22 mouse cellular contexts compared by ENCODE assay signal in genomic region chr13:57146708-57147107, GRCm38 (mm10).
DNase-seq lines count a peak whose midpoint lies in the region; ATAC-seq and TF ChIP-seq lines count a peak whose summit lies in the region.
"Had no signal": no experiment of that assay in that cellular context is flagged by ENCODE, and none has a peak within 500 bp of the region (broad histone marks: within the 10 kb centered on the region; RNA-seq: fewer than 3 reads in every experiment).

No protein-coding gene starts in this region.

- no peak overlapping the region for H3K4me3 ChIP-seq in forebrain, embryonic 10.5 days
- H3K4me3 ChIP-seq in forebrain, postnatal 0 days (ENCODE audit: low read depth, low read length): no peak overlapping the region
- no peak overlapping the region for H3K4me3 ChIP-seq in hindbrain, embryonic 16.5 days (ENCODE audit: low read length)
- no peak overlapping the region for H3K4me3 ChIP-seq in hindbrain, embryonic 14.5 days (replicated peaks; ENCODE audit: low read length)
- H3K4me3 ChIP-seq in stomach, embryonic 16.5 days (replicated peaks; ENCODE audit: low read length): no peak overlapping the region
- H3K4me3 ChIP-seq in stomach, postnatal 0 days (ENCODE audit: low read depth, low read length): no peak overlapping the region
- no peak overlapping the region for H3K4me3 ChIP-seq in limb, embryonic 15.5 days
- H3K4me3 ChIP-seq: embryonic facial prominence, embryonic 12.5 days; heart, adult 2 months; heart, embryonic 15.5 days; hindbrain, embryonic 10.5 days; intestine, embryonic 15.5 days had no signal

- H3K9ac ChIP-seq in forebrain, postnatal 0 days: no peak overlapping the region
- H3K9ac ChIP-seq in hindbrain, embryonic 16.5 days (ENCODE audit: low read depth, low read length): no peak overlapping the region
- H3K9ac ChIP-seq in hindbrain, embryonic 14.5 days: no peak overlapping the region
- no peak overlapping the region for H3K9ac ChIP-seq in stomach, embryonic 16.5 days (ENCODE audit: low read length)
- no peak overlapping the region for H3K9ac ChIP-seq in stomach, postnatal 0 days (ENCODE audit: low read length)
- H3K9ac ChIP-seq in limb, embryonic 15.5 days: no peak overlapping the region
- H3K9ac ChIP-seq: embryonic facial prominence, embryonic 12.5 days; heart, embryonic 15.5 days; intestine, embryonic 15.5 days had no signal

- peaks cover 24% of the 10 kb centered on the region for H3K4me1 ChIP-seq in forebrain, embryonic 10.5 days
- H3K4me1 ChIP-seq in forebrain, postnatal 0 days (ENCODE audit: insufficient read depth): no peaks in the 10 kb centered on the region
- H3K4me1 ChIP-seq in hindbrain, embryonic 16.5 days (ENCODE audit: control insufficient read depth, insufficient read depth, low read depth, low read length): peaks cover 12% of the 10 kb centered on the region; the same call in 1 of the 2 replicates
- H3K4me1 ChIP-seq in hindbrain, embryonic 14.5 days (replicated peaks; ENCODE audit: control insufficient read depth, insufficient read depth, low read length): peaks cover 13% of the 10 kb centered on the region; the same call in 1 of the 2 replicates
- peaks cover 7% of the 10 kb centered on the region; the same call in 1 of the 2 replicates for H3K4me1 ChIP-seq in stomach, embryonic 16.5 days (ENCODE audit: control insufficient read depth, insufficient read depth, low read length)
- H3K4me1 ChIP-seq in stomach, postnatal 0 days (replicated peaks; ENCODE audit: control insufficient read depth, insufficient read depth): no peaks in the 10 kb centered on the region
- H3K4me1 ChIP-seq in limb, embryonic 15.5 days: peaks cover 15% of the 10 kb centered on the region
- H3K4me1 ChIP-seq: embryonic facial prominence, embryonic 12.5 days; heart, embryonic 15.5 days; intestine, embryonic 15.5 days had no signal

- 0 out of 2 replicates have a peak overlapping the region, but pooled peaks have one; percentile 73 for H3K27ac ChIP-seq in forebrain, embryonic 10.5 days
- no peak overlapping the region for H3K27ac ChIP-seq in forebrain, postnatal 0 days (ENCODE audit: low read depth, low read length)
- peak overlapping the region; percentile 29; the same call in 1 of the 2 replicates for H3K27ac ChIP-seq in hindbrain, embryonic 16.5 days (ENCODE audit: low read depth, low read length)
- H3K27ac ChIP-seq in hindbrain, embryonic 14.5 days: no peak overlapping the region
- peak overlapping the region; percentile 29; the same call in 1 of the 2 replicates for H3K27ac ChIP-seq in stomach, embryonic 16.5 days (ENCODE audit: low read length)
- H3K27ac ChIP-seq in stomach, postnatal 0 days (replicated peaks): no peak overlapping the region
- no peak overlapping the region for H3K27ac ChIP-seq in limb, embryonic 15.5 days
- H3K27ac ChIP-seq: embryonic facial prominence, embryonic 12.5 days; heart, adult 2 months; heart, embryonic 15.5 days; hindbrain, embryonic 10.5 days; intestine, embryonic 15.5 days had no signal

- no peaks in the 10 kb centered on the region for H3K36me3 ChIP-seq in forebrain, embryonic 10.5 days (replicated peaks)
- no peaks in the 10 kb centered on the region for H3K36me3 ChIP-seq in forebrain, postnatal 0 days (ENCODE audit: insufficient read depth)
- no peaks in the 10 kb centered on the region for H3K36me3 ChIP-seq in hindbrain, embryonic 16.5 days (ENCODE audit: control insufficient read depth, insufficient read depth, low read length)
- H3K36me3 ChIP-seq in hindbrain, embryonic 14.5 days (replicated peaks; ENCODE audit: control insufficient read depth, insufficient read depth): no peaks in the 10 kb centered on the region
- H3K36me3 ChIP-seq in stomach, embryonic 16.5 days (ENCODE audit: control insufficient read depth, insufficient read depth, low read length): no peaks in the 10 kb centered on the region
- no peaks in the 10 kb centered on the region for H3K36me3 ChIP-seq in stomach, postnatal 0 days (ENCODE audit: control insufficient read depth, insufficient read depth, low read length)
- no peaks in the 10 kb centered on the region for H3K36me3 ChIP-seq in limb, embryonic 15.5 days
- H3K36me3 ChIP-seq: embryonic facial prominence, embryonic 12.5 days; heart, embryonic 15.5 days; hindbrain, embryonic 10.5 days; intestine, embryonic 15.5 days had no signal

- no peak for TF ChIP-seq EP300 in stomach, postnatal 0 days (optimal IDR thresholded peaks at IDR 0.05)

- no peak for DNase-seq in forebrain, embryonic 10.5 days (ENCODE audit: extremely low spot score, low spot score)
- DNase-seq in forebrain, postnatal 0 days: no peak
- no peak for DNase-seq in hindbrain, embryonic 14.5 days (ENCODE audit: low spot score)
- no peak for DNase-seq in stomach, postnatal 0 days (ENCODE audit: low spot score)
- no peak for DNase-seq in spleen, postnatal 4 days (ENCODE audit: low spot score in 2 of 2)
- DNase-seq: cerebellum, adult 18-20 months; embryo, embryonic 11 days; gastrocnemius, postnatal 10 days; heart, adult 2 months; heart, postnatal 14 days; kidney, adult 18-20 months had no signal

- WGBS in forebrain, embryonic 10.5 days: 36% methylated on average over 4 of the region's 4 CpGs
- 19% methylated on average over 4 of the region's 4 CpGs for WGBS in forebrain, postnatal 0 days
- 43% methylated on average over 4 of the region's 4 CpGs for WGBS in hindbrain, embryonic 16.5 days
- 36% methylated on average over 4 of the region's 4 CpGs for WGBS in hindbrain, embryonic 14.5 days
- 46% methylated on average over 4 of the region's 4 CpGs for WGBS in stomach, embryonic 16.5 days
- 49% methylated on average over 4 of the region's 4 CpGs for WGBS in stomach, postnatal 0 days
- WGBS in limb, embryonic 15.5 days: 35% methylated on average over 4 of the region's 4 CpGs

- H3K9me3 ChIP-seq in forebrain, embryonic 10.5 days: no peaks in the 10 kb centered on the region
- no peaks in the 10 kb centered on the region for H3K9me3 ChIP-seq in forebrain, postnatal 0 days (ENCODE audit: low read length)
- H3K9me3 ChIP-seq in hindbrain, embryonic 16.5 days (ENCODE audit: control insufficient read depth, low read length): no peaks in the 10 kb centered on the region
- no peaks in the 10 kb centered on the region for H3K9me3 ChIP-seq in hindbrain, embryonic 14.5 days (ENCODE audit: control insufficient read depth, low read length)
- H3K9me3 ChIP-seq in stomach, embryonic 16.5 days (replicated peaks; ENCODE audit: control insufficient read depth, low read length): no peaks in the 10 kb centered on the region
- no peaks in the 10 kb centered on the region for H3K9me3 ChIP-seq in stomach, postnatal 0 days (ENCODE audit: control insufficient read depth, low read length)
- no peaks in the 10 kb centered on the region for H3K9me3 ChIP-seq in limb, embryonic 15.5 days
- H3K9me3 ChIP-seq: embryonic facial prominence, embryonic 12.5 days; heart, embryonic 15.5 days; hindbrain, embryonic 10.5 days; intestine, embryonic 15.5 days had no signal

- ATAC-seq in forebrain, postnatal 0 days: no peak
- no peak for ATAC-seq in hindbrain, embryonic 16.5 days
- no peak for ATAC-seq in hindbrain, embryonic 14.5 days (ENCODE audit: low FRiP score)
- no peak for ATAC-seq in stomach, embryonic 16.5 days (ENCODE audit: insufficient read depth, low FRiP score)
- ATAC-seq in stomach, postnatal 0 days (ENCODE audit: low FRiP score, low TSS enrichment): no peak
- ATAC-seq in limb, embryonic 15.5 days (ENCODE audit: insufficient number of reproducible peaks, low FRiP score, low TSS enrichment, low read depth): no peak
- ATAC-seq: activated CD4-positive, CD25-positive, alpha-beta regulatory T cell, adult 4 months; intestine, embryonic 15.5 days; Patski had no signal

- TF ChIP-seq CTCF in forebrain, postnatal 0 days (IDR thresholded peaks at IDR 0.05; ENCODE audit: low read depth): no peak
- no peak for TF ChIP-seq CTCF in stomach, postnatal 0 days (IDR thresholded peaks at IDR 0.05; ENCODE audit: low read depth)

- peaks cover 16% of the 10 kb centered on the region for H3K27me3 ChIP-seq in forebrain, embryonic 10.5 days (ENCODE audit: poor library complexity, severe bottlenecking)
- H3K27me3 ChIP-seq in forebrain, postnatal 0 days (ENCODE audit: insufficient read depth, low read length): no peaks in the 10 kb centered on the region
- H3K27me3 ChIP-seq in hindbrain, embryonic 16.5 days (replicated peaks; ENCODE audit: control insufficient read depth, insufficient read depth, low read length): no peaks in the 10 kb centered on the region
- H3K27me3 ChIP-seq in hindbrain, embryonic 14.5 days (ENCODE audit: control insufficient read depth, insufficient read depth, low read length): no peaks in the 10 kb centered on the region
- no peaks in the 10 kb centered on the region for H3K27me3 ChIP-seq in stomach, embryonic 16.5 days (ENCODE audit: control insufficient read depth, insufficient read depth, low read length)
- no peaks in the 10 kb centered on the region for H3K27me3 ChIP-seq in stomach, postnatal 0 days (ENCODE audit: control insufficient read depth, insufficient read depth, low read length)
- H3K27me3 ChIP-seq in limb, embryonic 15.5 days: no peaks in the 10 kb centered on the region
- H3K27me3 ChIP-seq: CH12.LX; embryonic facial prominence, embryonic 12.5 days; heart, embryonic 15.5 days; intestine, embryonic 15.5 days; Patski had no signal

- no peak overlapping the region for H3K4me2 ChIP-seq in forebrain, postnatal 0 days (ENCODE audit: low read depth)
- no peak overlapping the region for H3K4me2 ChIP-seq in hindbrain, embryonic 16.5 days (ENCODE audit: low read length)
- H3K4me2 ChIP-seq in hindbrain, embryonic 14.5 days (replicated peaks): no peak overlapping the region
- no peak overlapping the region for H3K4me2 ChIP-seq in stomach, embryonic 16.5 days (ENCODE audit: low read depth, low read length)
- H3K4me2 ChIP-seq in stomach, postnatal 0 days (replicated peaks; ENCODE audit: low read depth): no peak overlapping the region
- peak overlapping the region; percentile 3; the same call in 1 of the 2 replicates for H3K4me2 ChIP-seq in limb, embryonic 15.5 days
- H3K4me2 ChIP-seq: embryonic facial prominence, embryonic 12.5 days; heart, embryonic 11.5 days; heart, embryonic 15.5 days; intestine, embryonic 15.5 days had no signal

Comparison
In these comparisons a context has a peak if more than half of its experiments do, and no peak if none do; other contexts are left out.
1. H3K27ac ChIP-seq: peak in forebrain, embryonic 10.5 days (single experiment), hindbrain, embryonic 16.5 days (single experiment) and stomach, embryonic 16.5 days (single experiment); none in forebrain, postnatal 0 days (single experiment), hindbrain, embryonic 14.5 days (single experiment), stomach, postnatal 0 days (single experiment) and limb, embryonic 15.5 days (single experiment).